Mouse (Mus musculus) embryonic facial prominence, embryonic 15.5 days (tissue): ENCODE data around the gene Bin2. TPM values are rescaled to one million over a fixed set of nuclear protein-coding genes. Genes with fewer than 3 reads are reported as not detected.

Experiments
- ATAC-seq: fragments of 200-750 bp; cut with Nextera tagmentation; 2 replicates; pipeline ENCODE4 v1.8.0; 2017; ENCODE audit warnings: low read depth, moderate TSS enrichment; ENCODE audit not compliant: insufficient number of reproducible peaks, low FRiP score, low TSS enrichment
- H3K27ac ChIP-seq: fragments of 300-500 bp; sonication (generic); replicated peaks from 2 replicates; pipeline ENCODE4 v1.5.1; 2015; ENCODE audit warnings: mild to moderate bottlenecking, inconsistent platforms
- H3K27me3 ChIP-seq: fragments of 300-500 bp; sonication (generic); 2 replicates; pipeline ENCODE4 v1.6.1; 2015; ENCODE audit warnings: inconsistent platforms
- H3K36me3 ChIP-seq: fragments of 300-500 bp; sonication (generic); 2 replicates; pipeline ENCODE4 v1.6.1; 2015; ENCODE audit warnings: mild to moderate bottlenecking, inconsistent platforms
- H3K4me1 ChIP-seq: fragments of 300-500 bp; sonication (generic); 2 replicates; pipeline ENCODE4 v1.6.1; 2015; ENCODE audit warnings: inconsistent platforms
- H3K4me2 ChIP-seq: fragments of 300-500 bp; sonication (generic); replicated peaks from 2 replicates; pipeline ENCODE4 v1.6.1; 2015; ENCODE audit warnings: mild to moderate bottlenecking, inconsistent platforms
- H3K4me3 ChIP-seq: fragments of 300-500 bp; sonication (generic); replicated peaks from 2 replicates; pipeline ENCODE4 v1.5.1; 2015; ENCODE audit warnings: mild to moderate bottlenecking, inconsistent platforms
- H3K9ac ChIP-seq: fragments of 300-500 bp; sonication (generic); 2 replicates; pipeline ENCODE4 v1.6.1; 2015; ENCODE audit warnings: inconsistent platforms
- H3K9me3 ChIP-seq: fragments of 300-500 bp; sonication (generic); replicated peaks from 2 replicates; pipeline ENCODE4 v1.6.1; 2016; ENCODE audit warnings: inconsistent platforms
- WGBS: fragments of 180-500 bp; shearing (Covaris S2); methylation state at CpG from one replicate; pipeline ENCODE4 v1.1.7; 2015; 5-methylcytosine and 5-hydroxymethylcytosine counted together
- polyA plus RNA-seq: library from polyadenylated mRNA; unstranded; fragments of >200 nt; fragmentation: Nextera tagmentation; extraction: Ambion mirVana; gene quantifications from 2 replicates; pipeline ENCODE4 v1.2.1, GENCODE M21; 2015

The Bin2 gene
- polyA plus RNA-seq, 1 experiment from 2014 or later: 5.2 TPM

DNA sequence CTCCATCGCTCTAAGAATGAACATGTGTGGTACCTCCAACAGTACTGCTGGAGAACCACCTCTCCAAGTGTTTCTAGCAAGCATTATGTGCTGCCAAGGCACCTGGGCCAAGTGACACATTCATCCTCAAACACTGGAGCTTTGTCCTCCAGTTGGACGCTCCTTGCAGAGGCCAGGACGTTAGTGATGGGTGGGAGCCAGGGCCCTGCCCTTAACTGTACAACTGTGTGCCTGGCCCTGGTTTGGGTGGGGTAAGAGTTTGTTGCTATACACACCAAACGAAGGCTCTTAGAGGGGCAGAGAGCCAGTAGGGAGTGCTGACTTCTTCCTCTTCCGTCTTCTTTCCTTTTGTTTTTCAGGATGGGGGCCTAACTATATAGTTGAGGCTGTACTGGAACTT lies 31.1 kb upstream of the Bin2 start:
- no peak for ATAC-seq

DNA sequence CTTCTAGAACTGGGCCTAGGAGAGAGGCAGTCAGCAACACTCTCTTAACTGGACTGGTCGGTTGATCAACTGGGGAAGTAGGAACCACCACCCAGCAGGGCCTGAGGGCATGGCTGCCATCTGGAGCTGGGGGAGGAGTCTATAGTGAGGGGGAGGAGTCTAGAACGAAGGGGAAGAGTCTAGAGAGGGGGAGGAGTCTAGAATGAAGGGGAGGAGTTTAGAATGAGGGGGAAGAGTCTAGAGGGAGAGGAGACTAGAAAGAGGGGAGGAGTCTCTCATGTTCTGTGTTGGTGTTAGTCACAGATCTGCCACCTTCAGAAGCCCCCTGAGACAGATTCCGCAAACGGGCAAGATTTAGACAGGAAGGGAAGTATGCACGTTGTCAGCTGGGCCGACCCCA lies 30.0 kb upstream of the Bin2 start:
- Histone ChIP-seq H3K4me2 (no peak overlapping the region), H3K27me3 (peaks cover 15% of the 10 kb centered on the region), H3K9ac (no peak overlapping the region), H3K9me3 (no peaks in the 10 kb centered on the region), H3K27ac (no peak overlapping the region), H3K36me3 (no peaks in the 10 kb centered on the region), H3K4me1 (peaks cover 7% of the 10 kb centered on the region), H3K4me3 (no peak overlapping the region)
- ATAC-seq: no peak
- WGBS: 62% methylated on average over 6 of the region's 6 CpGs

More for the DNA sequence above, 31.1 kb upstream of the Bin2 start:
- WGBS: 71% methylated on average over 5 of the region's 5 CpGs
- peaks cover 15% of the 10 kb centered on the region for H3K27me3 ChIP-seq
- H3K9me3 ChIP-seq: no peaks in the 10 kb centered on the region
- H3K4me2 ChIP-seq: no peak overlapping the region
- H3K4me1 ChIP-seq: peaks cover 7% of the 10 kb centered on the region
- no peaks in the 10 kb centered on the region for H3K36me3 ChIP-seq
- H3K27ac ChIP-seq: no peak overlapping the region
- H3K9ac ChIP-seq: no peak overlapping the region
- no peak overlapping the region for H3K4me3 ChIP-seq

DNA sequence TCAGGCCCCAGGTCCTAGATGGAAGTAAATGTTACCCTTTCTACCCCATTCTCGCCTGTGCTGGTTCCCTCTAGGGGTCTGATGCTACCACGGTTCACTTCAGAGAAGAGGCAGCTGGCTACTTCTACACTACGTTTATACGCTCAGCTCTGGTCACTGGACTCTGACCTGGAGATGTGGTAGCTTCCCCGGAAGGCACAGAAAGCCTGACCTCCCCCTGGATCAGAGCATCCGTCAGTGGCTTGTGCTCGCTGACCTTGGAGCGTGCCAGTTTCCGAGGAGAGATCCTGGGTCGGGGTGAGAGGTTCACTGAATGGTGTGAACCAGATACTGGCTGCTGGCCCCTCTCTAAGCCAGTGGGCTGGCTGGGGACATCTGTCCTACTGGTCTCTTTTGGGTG lies 28.7 kb upstream of the Bin2 start:
- Histone ChIP-seq H3K36me3 (no peaks in the 10 kb centered on the region), H3K4me3 (no peak overlapping the region), H3K4me1 (no peaks in the 10 kb centered on the region), H3K4me2 (no peak overlapping the region), H3K27ac (no peak overlapping the region), H3K9me3 (no peaks in the 10 kb centered on the region), H3K9ac (no peak overlapping the region), H3K27me3 (peaks cover 2% of the 10 kb centered on the region)
- WGBS: 80% methylated on average over 10 of the region's 10 CpGs
- no peak for ATAC-seq

DNA sequence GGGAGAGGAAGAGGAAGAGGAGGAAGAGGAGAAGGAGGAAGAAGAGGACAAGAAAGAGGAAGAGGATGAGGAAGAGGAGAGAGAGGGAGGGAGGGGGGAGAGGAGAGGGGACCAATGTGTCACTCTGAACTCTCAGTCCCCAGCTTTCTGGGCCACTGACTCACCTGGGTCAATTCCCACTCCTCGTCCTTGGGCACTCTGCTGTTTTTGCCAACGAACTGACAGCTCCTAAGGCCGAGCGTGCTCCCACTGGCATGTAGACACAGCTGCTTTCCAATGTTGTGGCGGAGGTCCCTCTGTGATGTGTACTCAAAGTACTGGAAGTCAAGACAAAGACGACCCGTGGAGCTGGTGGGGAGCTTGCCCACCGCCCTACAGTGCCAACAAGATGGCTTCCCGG lies 25.1 kb upstream of the Bin2 start:
- no peak overlapping the region for H3K9ac ChIP-seq
- WGBS: 90% methylated on average over 9 of the region's 9 CpGs
- ATAC-seq: no peak
- H3K27ac ChIP-seq: no peak overlapping the region
- H3K27me3 ChIP-seq: no peaks in the 10 kb centered on the region
- H3K9me3 ChIP-seq: peaks cover 10% of the 10 kb centered on the region; the same call in 1 of the 2 replicates
- no peaks in the 10 kb centered on the region for H3K4me1 ChIP-seq
- H3K4me3 ChIP-seq: no peak overlapping the region
- no peak overlapping the region for H3K4me2 ChIP-seq
- H3K36me3 ChIP-seq: no peaks in the 10 kb centered on the region

DNA sequence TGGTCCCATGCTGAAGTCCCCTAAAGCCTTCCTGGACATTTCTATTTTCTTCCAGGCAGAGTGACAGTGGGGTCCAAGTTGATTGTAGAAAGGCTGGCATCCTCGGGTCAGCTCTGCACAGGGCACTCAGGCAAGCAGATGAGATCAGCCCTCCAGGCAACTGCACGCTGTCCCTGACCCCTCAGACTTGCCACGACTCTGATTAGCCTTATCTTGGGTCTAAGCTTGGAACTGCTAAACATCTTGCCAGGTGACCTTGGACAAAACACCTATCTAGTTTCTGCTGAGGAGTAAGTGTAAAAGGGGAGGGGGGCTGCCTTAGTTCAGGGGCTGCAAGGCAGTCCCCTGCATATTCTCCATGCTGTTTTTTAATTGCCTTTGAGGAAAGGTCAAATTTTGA lies 22.6 kb upstream of the Bin2 start:
- H3K4me3 ChIP-seq: no peak overlapping the region
- H3K4me1 ChIP-seq: peaks cover 7% of the 10 kb centered on the region; the same call in 1 of the 2 replicates
- no peak overlapping the region for H3K4me2 ChIP-seq
- H3K9me3 ChIP-seq: peaks cover 10% of the 10 kb centered on the region; the same call in 1 of the 2 replicates
- H3K36me3 ChIP-seq: no peaks in the 10 kb centered on the region
- no peak overlapping the region for H3K9ac ChIP-seq
- no peak for ATAC-seq
- 57% methylated on average over 3 of the region's 3 CpGs for WGBS
- no peaks in the 10 kb centered on the region for H3K27me3 ChIP-seq
- no peak overlapping the region for H3K27ac ChIP-seq

DNA sequence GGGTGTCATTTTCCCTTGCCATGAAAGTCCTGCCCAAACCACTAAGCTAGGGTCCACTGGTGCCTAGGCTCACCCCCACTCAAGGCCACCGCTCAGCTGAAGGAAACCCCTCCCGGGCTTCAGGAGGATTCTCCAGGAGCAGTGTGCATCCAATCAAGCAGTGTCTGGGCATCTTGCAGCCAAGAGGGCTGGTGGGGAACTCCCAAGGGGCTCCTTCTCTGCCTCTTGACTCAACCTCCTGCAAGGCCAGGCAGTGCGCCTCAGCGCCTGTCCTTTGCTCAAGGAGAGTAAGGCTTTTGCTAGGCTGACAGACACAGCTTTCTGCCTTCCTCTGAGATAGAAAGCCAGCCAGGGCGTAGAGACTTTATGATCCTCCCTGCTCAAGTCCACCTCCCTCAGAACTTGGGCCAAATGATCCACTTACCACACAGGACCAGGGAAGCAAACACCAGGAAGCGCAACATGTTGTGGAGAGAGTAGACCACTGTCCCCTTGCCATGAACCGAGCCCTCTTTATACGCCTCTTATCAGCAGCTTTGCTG lies 18.1 kb upstream of the Bin2 start, which contains the start of gene Cela1:
Gene Cela1 (minus strand): TSS at position 492 of the 542 bp plus-strand sequence.
- no peak within 1 kb of the TSS for H3K9ac ChIP-seq

DNA sequence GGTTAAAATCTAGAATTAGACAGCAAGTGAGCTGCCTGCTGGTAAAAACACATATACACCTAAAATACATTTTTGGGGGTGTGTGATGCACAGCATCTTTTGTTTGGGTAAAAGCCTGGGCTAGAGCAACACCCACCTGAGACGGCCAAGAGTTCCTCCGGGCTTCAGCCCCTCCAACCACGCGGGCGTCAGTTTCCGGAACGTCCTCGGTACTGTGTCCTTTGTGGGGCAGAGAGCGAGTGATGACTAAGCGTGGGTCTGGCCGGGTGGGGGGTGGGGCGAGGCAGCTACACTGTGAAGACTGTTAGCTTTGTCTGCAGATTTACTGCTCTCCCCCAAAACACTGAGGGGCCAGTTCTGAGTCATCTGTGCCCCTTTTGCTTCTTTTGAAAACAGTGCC lies 17.6 kb upstream of the Bin2 start:
- ATAC-seq: no peak
- 51% methylated on average over 12 of the region's 12 CpGs for WGBS
- Histone ChIP-seq H3K4me1 (peaks cover 7% of the 10 kb centered on the region; the same call in 1 of the 2 replicates), H3K4me3 (no peak overlapping the region), H3K27ac (no peak overlapping the region), H3K36me3 (no peaks in the 10 kb centered on the region), H3K4me2 (no peak overlapping the region), H3K27me3 (peaks cover 4% of the 10 kb centered on the region; the same call in 1 of the 2 replicates), H3K9ac (no peak overlapping the region), H3K9me3 (peaks cover 10% of the 10 kb centered on the region; the same call in 1 of the 2 replicates)

More for the DNA sequence above, 18.1 kb upstream of the Bin2 start, which contains the start of gene Cela1:
- Histone ChIP-seq H3K27me3 (peaks cover 4% of the 10 kb centered on the region; the same call in 1 of the 2 replicates), H3K9me3 (peaks cover 10% of the 10 kb centered on the region; the same call in 1 of the 2 replicates), H3K36me3 (no peaks in the 10 kb centered on the region), H3K4me2 (no peak within 1 kb of the TSS), H3K27ac (no peak within 1 kb of the TSS), H3K4me3 (no peak within 1 kb of the TSS), H3K4me1 (peaks cover 7% of the 10 kb centered on the region; the same call in 1 of the 2 replicates)
- 73% methylated on average over 8 of the region's 8 CpGs for WGBS
- no peak for ATAC-seq

DNA sequence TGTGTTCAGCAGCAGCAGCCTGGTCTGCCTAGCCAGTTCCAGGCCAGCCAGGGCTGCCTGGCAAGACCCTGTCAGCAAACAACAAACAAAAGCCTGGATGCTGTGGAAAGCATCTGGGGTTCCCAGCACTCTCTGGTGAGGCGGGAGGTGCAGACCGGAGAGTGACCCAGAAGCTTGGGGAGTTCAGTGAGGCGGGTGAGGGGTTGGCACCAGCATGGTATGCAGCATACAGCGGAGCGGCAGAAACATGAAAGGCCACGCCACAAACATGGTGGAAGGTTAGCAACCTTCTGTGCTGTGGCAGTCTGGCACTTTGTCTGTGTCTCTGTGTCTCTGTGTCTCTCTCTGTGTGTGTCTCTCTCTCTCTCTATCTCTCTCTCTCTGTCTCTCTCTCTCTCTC lies 17.1 kb upstream of the Bin2 start:
- Histone ChIP-seq H3K27me3 (peaks cover 4% of the 10 kb centered on the region; the same call in 1 of the 2 replicates), H3K9me3 (peaks cover 10% of the 10 kb centered on the region; the same call in 1 of the 2 replicates), H3K36me3 (no peaks in the 10 kb centered on the region), H3K4me1 (peaks cover 7% of the 10 kb centered on the region; the same call in 1 of the 2 replicates), H3K4me3 (no peak overlapping the region), H3K27ac (no peak overlapping the region), H3K4me2 (no peak overlapping the region), H3K9ac (no peak overlapping the region)
- ATAC-seq: no peak
- WGBS: 69% methylated on average over 6 of the region's 6 CpGs

DNA sequence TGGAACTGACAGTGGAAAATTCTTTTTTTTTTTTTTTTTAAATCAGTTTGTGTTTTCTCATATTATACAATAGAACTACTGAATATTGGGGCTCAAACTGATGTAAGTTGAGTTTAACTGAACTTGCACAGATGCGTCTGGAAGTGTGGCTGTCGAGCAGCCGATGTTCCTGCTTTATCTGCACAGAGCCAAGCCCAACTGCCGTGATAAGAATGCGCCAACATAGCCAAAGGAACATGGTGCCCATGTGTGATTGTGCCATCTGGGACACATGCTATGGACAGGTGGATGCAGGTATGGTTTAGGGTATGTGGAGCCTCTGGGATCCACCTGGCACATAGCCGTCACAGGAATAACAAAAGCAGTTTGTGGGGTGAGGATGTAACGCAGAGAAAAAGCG lies 16.5 kb upstream of the Bin2 start:
- Histone ChIP-seq H3K4me3 (no peak overlapping the region), H3K36me3 (no peaks in the 10 kb centered on the region), H3K9me3 (peaks cover 7% of the 10 kb centered on the region; the same call in 1 of the 2 replicates), H3K27me3 (peaks cover 4% of the 10 kb centered on the region; the same call in 1 of the 2 replicates), H3K27ac (no peak overlapping the region), H3K4me1 (peaks cover 7% of the 10 kb centered on the region; the same call in 1 of the 2 replicates), H3K9ac (no peak overlapping the region), H3K4me2 (no peak overlapping the region)
- no peak for ATAC-seq
- WGBS: 84% methylated on average over 8 of the region's 8 CpGs

DNA sequence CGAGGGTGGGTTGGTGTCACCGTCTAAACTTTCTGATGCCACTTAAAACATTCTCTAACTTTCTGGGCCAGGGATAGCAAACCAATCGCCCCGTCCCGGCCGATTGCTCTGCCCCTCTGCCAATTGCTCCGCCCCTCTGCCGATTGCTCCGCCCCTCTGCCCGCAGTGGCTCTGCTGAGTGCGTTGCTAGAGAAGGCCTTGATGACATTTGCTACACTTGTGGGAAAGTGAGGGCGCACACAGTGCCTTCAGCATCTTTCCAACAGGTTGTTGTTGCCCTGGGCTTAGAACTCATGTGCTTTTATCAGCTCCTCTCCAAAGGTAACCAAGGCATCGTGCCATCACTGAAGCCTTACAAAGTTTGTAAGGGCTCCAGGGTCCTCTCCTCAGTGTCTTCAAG lies 15.9 kb upstream of the Bin2 start:
- 21% methylated on average over 13 of the region's 13 CpGs for WGBS
- Histone ChIP-seq H3K36me3 (no peaks in the 10 kb centered on the region), H3K27ac (no peak overlapping the region), H3K27me3 (peaks cover 4% of the 10 kb centered on the region; the same call in 1 of the 2 replicates), H3K9ac (no peak overlapping the region), H3K4me1 (peaks cover 7% of the 10 kb centered on the region; the same call in 1 of the 2 replicates), H3K9me3 (0 out of 2 replicates have a peak, but pooled peaks cover 1% of the 10 kb centered on the region), H3K4me2 (no peak overlapping the region), H3K4me3 (no peak overlapping the region)
- ATAC-seq: no peak

DNA sequence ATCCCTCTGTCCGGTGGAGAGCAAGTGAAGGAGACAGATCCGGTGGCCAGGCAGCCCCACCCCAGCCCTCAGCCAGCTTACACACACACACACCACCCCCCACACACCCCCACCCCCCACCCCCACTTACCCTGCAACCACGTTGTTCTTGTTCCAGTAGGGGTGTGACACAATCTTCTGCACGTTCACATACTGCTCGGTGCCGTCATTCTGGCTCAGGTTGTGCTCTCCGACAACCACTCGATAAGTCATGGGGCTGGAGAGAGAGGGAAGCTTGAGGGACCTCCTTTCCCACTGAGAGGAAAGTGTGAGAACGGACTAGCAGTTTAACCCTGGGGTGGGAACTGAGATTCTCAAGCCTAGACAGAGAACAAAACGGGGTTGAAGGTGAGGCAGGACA lies 15.1 kb upstream of the Bin2 start:
- H3K9ac ChIP-seq: no peak overlapping the region
- no peak overlapping the region for H3K4me3 ChIP-seq
- H3K9me3 ChIP-seq: no peaks in the 10 kb centered on the region
- 57% methylated on average over 10 of the region's 10 CpGs for WGBS
- no peak overlapping the region for H3K27ac ChIP-seq
- H3K36me3 ChIP-seq: no peaks in the 10 kb centered on the region
- H3K4me1 ChIP-seq: peaks cover 7% of the 10 kb centered on the region; the same call in 1 of the 2 replicates
- no peak for ATAC-seq
- H3K27me3 ChIP-seq: peaks cover 4% of the 10 kb centered on the region; the same call in 1 of the 2 replicates
- no peak overlapping the region for H3K4me2 ChIP-seq

DNA sequence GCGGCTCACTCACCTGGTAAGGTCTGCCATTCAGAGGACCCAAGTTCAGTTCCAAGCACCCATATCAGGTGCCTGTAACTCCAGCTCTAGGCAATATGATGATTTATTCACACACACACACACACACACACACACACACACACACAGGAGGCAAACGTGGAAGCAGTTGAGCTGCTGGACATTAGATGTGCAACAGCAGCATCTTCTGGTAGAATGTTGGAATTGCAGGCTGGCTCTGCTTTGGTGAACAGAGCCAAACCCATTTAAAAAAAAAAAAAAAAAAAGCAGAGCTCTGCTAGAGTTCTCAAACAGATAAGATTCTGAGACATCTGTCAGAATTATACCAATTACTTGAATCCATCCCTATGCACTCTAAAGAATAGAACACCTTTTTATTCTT lies 13.7 kb upstream of the Bin2 start:
- H3K4me1 ChIP-seq: peaks cover 7% of the 10 kb centered on the region; the same call in 1 of the 2 replicates
- no peak overlapping the region for H3K27ac ChIP-seq
- H3K36me3 ChIP-seq: no peaks in the 10 kb centered on the region
- no peak overlapping the region for H3K4me2 ChIP-seq
- WGBS: 47% methylated on average over 2 of the region's 2 CpGs
- H3K9me3 ChIP-seq: no peaks in the 10 kb centered on the region
- no peak for ATAC-seq
- no peak overlapping the region for H3K9ac ChIP-seq
- H3K27me3 ChIP-seq: peaks cover 4% of the 10 kb centered on the region; the same call in 1 of the 2 replicates
- H3K4me3 ChIP-seq: no peak overlapping the region
